Mouse (Mus musculus): Measurements from ENCODE around the gene Elovl1. TPM values are rescaled to one million over a fixed set of nuclear protein-coding genes. Genes with fewer than 3 reads are reported as not detected.

Elovl1 gene
- polyA plus RNA-seq, 1 experiment, result 1,062 TPM

DNA sequence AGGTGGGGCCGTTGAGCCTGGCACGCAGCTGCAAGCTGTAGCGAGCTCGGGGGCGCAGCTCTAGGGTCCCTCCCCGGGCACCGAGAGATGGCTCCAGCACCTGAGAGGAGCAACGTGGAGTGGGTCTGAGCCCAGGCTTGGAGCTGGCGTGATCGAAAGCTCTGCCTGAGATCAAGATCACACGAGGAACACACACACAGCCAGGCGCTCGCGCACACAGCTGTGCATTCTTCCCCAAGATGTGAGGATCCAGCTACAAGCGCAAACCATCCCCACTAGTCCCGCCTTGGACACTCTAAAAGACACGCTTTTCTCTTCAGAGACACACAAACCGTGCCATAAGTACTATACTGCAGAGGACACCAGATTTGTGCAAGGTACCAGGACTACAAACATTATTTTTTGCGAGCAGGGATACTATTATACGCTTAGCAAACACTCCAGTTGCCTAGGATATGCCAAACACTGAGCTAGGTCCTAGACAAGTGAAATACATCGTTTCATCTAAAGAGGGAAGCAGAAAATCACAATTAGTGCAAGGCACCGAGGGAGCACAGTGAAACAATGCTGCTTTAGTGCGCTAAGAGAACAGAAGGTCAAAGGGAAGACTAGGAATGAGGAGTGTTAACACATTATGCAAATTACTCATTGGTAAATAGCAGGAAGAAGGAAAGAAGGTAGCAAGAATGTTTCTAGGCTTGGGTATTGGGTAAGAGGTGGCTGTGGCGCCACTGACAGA lies 18.7 kb downstream of the Elovl1 start:
- no peak for TF ChIP-seq CTCF (IDR thresholded peaks at IDR 0.05; ENCODE audit: insufficient read depth, low read length)
- TF ChIP-seq POLR2A (IDR thresholded peaks at IDR 0.05; ENCODE audit: borderline replicate concordance, extremely low read depth, low read depth, low read length), result no peak
- H3K4me3 ChIP-seq (replicated peaks; ENCODE audit: extremely low read depth, low read depth, low read length), result peak overlapping the region; percentile 36
- H3K4me1 ChIP-seq (ENCODE audit: control insufficient read depth, insufficient read depth, low read length), result no peaks in the 10 kb centered on the region
- DNase-seq, result no peak
- 40% methylated on average over 24 of the region's 24 CpGs for WGBS

DNA sequence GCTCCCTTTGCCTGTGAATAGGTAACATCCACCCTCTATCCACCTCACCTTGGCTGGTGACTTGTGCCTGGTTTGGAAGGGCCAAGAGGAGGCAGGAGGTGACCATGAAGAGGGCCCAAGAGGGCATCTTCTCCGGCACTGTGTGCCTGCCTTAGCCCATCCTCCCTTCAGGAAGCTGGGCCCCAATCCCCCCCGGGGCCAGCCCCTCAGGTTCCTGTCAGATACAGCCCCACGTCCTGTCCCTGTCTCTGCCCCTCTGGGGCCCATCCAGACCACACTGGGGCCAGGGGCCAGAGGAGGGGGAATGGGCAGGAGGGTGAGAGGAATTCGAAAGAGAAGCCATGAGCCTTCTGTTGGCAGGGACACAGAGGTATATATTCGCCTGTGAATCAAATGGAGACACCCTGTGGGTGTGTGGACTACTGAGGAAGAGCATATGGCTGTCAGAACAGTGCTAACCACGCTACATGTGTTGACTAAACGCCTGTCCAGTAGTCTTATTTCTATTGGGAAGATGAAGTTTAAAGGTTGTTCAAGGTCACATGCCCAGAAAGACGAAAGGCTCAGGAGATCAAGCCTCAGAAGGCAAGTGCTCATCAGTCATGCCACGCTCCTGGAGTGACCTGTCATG lies 29.6 kb downstream of the Elovl1 start, which contains the start of gene Mpl:
TSS of gene Mpl (minus strand) at position 169 of the 631 bp plus-strand sequence.
- DNase-seq, result no peak
- H3K4me1 ChIP-seq (ENCODE audit: control insufficient read depth, insufficient read depth, low read length), result no peaks in the 10 kb centered on the region
- H3K4me3 ChIP-seq (replicated peaks; ENCODE audit: extremely low read depth, low read depth, low read length), result no peak within 1 kb of the TSS
- WGBS, result 62% methylated on average over 9 of the region's 9 CpGs
- TF ChIP-seq POLR2A (IDR thresholded peaks at IDR 0.05; ENCODE audit: borderline replicate concordance, extremely low read depth, low read depth, low read length) (no peak), CTCF (IDR thresholded peaks at IDR 0.05; ENCODE audit: insufficient read depth, low read length) (no peak)

DNA sequence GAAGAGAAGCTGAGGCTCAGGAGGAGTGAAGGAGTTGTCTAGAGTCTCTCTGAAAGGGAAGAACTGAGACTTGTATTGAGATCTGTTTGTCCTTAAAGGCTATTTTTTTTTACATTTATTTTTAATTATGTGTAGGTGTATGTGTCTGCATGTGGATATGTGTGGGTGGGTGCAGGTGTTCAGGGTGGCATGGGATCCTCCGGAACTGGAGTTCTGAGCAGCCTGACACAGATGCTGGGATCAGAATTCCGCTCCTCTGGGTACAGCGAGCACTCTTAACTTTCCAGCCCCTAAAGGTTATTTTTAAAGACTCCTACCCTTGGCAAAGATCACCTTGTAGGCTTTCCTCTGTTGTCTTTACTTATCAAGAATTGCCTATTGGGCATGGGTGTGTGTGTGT lies 37.1 kb downstream of the Elovl1 start:
- WGBS, result 91% methylated on average over 3 of the region's 3 CpGs
- H3K4me1 ChIP-seq (ENCODE audit: control insufficient read depth, insufficient read depth, low read length), result no peaks in the 10 kb centered on the region

DNA sequence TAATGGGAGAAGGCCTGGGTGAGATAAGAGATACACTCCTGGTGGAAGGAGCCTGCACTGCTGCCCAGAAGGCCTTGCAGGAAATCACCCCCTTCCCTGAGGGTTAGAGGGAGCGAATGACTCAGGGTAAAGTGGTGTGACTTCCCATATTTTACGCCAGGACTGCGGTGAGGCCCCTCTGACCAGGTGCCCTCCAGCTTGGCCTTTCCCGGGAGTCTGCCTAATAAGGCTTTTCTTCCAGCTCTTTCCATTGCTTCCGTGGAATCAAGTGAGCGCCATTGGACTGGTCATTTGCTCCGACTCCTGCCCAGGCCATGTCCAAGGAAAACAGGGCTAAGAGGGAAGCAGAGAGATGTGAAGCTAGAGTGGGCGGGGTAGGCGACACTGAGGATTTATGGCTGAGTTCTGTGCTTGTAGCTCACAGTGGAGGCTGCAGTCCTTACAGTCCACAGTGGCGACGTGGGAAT lies 37.8 kb downstream of the Elovl1 start:
- DNase-seq, result no peak
- H3K4me1 ChIP-seq (ENCODE audit: control insufficient read depth, insufficient read depth, low read length), result no peaks in the 10 kb centered on the region
- H3K4me3 ChIP-seq (replicated peaks; ENCODE audit: extremely low read depth, low read depth, low read length), result no peak overlapping the region
- WGBS, result 40% methylated on average over 11 of the region's 11 CpGs
- no peak for TF ChIP-seq POLR2A (IDR thresholded peaks at IDR 0.05; ENCODE audit: borderline replicate concordance, extremely low read depth, low read depth, low read length)
- TF ChIP-seq CTCF (IDR thresholded peaks at IDR 0.05; ENCODE audit: insufficient read depth, low read length), result no peak

More for the DNA sequence above, 37.1 kb downstream of the Elovl1 start:
- no peak for DNase-seq
- no peak for TF ChIP-seq CTCF (IDR thresholded peaks at IDR 0.05; ENCODE audit: insufficient read depth, low read length)
- TF ChIP-seq POLR2A (IDR thresholded peaks at IDR 0.05; ENCODE audit: borderline replicate concordance, extremely low read depth, low read depth, low read length), result no peak
- H3K4me3 ChIP-seq (replicated peaks; ENCODE audit: extremely low read depth, low read depth, low read length), result no peak overlapping the region

DNA sequence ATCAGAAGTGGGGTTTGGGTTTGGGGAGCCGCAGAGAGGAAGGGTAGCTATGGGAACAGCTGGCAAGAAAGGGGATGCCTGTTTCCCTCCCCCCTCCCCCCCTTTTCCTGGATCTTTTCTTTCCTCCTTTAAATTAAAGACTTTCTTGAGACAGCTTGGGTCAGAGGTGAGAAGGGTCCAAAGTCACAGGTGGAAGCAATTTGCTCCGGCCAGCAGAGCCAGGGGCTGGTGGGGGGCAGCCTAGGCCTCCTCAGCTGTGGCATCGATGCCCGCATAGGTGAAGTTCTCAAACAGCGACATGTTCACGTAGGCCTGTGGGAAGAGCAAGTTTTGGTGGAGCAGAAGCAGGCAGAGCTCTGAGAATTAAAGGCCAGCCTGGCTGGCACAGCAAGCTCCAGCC lies 43.4 kb downstream of the Elovl1 start:
- Histone ChIP-seq H3K4me1 (ENCODE audit: control insufficient read depth, insufficient read depth, low read length) (peaks cover 4% of the 10 kb centered on the region; the same call in 1 of the 2 replicates), H3K4me3 (replicated peaks; ENCODE audit: extremely low read depth, low read depth, low read length) (no peak overlapping the region)
- 77% methylated on average over 6 of the region's 6 CpGs for WGBS
- no peak for TF ChIP-seq CTCF (IDR thresholded peaks at IDR 0.05; ENCODE audit: insufficient read depth, low read length)
- TF ChIP-seq POLR2A (IDR thresholded peaks at IDR 0.05; ENCODE audit: borderline replicate concordance, extremely low read depth, low read depth, low read length), result no peak
- DNase-seq, result no peak

DNA sequence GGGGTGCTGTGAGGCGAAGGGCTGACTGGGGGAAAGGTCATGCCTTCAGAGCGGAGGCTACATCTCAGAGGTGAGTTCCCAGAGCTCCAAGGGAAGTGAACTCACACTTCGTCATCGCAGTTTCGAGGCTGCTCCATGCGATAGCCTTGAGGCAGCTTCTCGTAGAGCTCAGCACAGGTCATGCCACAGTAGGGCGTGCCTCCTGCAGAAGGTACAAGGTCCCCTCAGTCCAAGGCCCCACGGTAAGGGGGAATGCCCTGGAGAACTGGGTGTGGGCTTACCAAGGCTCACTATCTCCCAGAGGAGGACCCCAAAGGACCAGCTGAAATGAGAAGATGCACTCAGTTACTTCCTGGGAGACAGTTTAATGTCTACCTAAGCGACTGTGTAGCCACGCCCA lies 44.8 kb downstream of the Elovl1 start:
- peaks cover 4% of the 10 kb centered on the region; the same call in 1 of the 2 replicates for H3K4me1 ChIP-seq (ENCODE audit: control insufficient read depth, insufficient read depth, low read length)
- no peak overlapping the region for H3K4me3 ChIP-seq (replicated peaks; ENCODE audit: extremely low read depth, low read depth, low read length)
- DNase-seq, result no peak
- no peak for TF ChIP-seq CTCF (IDR thresholded peaks at IDR 0.05; ENCODE audit: insufficient read depth, low read length)
- TF ChIP-seq POLR2A (IDR thresholded peaks at IDR 0.05; ENCODE audit: borderline replicate concordance, extremely low read depth, low read depth, low read length), result no peak
- 90% methylated on average over 11 of the region's 11 CpGs for WGBS

DNA sequence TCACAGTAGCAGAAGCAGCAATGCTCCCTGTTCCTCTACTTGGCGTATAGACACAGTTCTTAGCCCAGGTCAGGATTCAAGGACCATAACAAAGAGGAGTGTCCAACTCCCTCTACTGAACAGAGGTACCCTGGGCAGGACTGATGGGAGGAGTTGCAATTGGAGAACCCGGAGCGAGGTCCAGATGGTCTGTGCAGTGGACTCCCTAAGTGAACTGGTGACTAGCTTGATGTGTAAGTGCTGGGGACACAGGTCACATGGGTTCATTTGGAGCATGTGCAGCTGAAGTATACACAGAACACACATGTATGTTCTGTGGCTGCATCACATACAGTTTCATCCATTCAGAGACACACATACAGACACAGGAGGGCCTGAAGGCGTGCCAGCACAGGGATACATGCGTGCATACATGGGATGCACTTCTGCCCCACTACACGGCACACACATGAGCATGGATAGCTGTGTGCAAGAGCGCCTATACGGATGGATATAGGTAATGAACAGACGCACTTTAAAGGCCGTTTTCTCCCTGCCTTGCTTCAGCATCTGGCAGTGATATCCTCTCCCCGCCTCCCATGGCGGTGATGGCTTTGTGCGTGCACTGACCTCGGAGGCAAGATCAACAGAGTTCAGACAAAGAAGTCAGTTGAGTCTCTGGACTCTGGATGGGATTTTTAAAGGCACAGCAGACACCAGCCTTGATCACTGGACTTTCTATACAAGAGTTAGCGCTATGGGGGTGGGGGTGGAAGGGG lies 49.1 kb downstream of the Elovl1 start:
- Histone ChIP-seq H3K4me1 (ENCODE audit: control insufficient read depth, insufficient read depth, low read length) (no peaks in the 10 kb centered on the region), H3K4me3 (replicated peaks; ENCODE audit: extremely low read depth, low read depth, low read length) (no peak overlapping the region)
- 67% methylated on average over 15 of the region's 15 CpGs for WGBS
- TF ChIP-seq CTCF (IDR thresholded peaks at IDR 0.05; ENCODE audit: insufficient read depth, low read length), result no peak
- no peak for TF ChIP-seq POLR2A (IDR thresholded peaks at IDR 0.05; ENCODE audit: borderline replicate concordance, extremely low read depth, low read depth, low read length)
- DNase-seq, result no peak

Other genes starting within 250 kb of the Elovl1 start
- 25.6 and 36.0 TPM in 2 replicates for gene Kdm4a, start 248.1 kb upstream of the Elovl1 start, polyA plus RNA-seq (2012; rRNA removed)
- 245 and 250 TPM in 2 replicates for gene Ptprf, start 136.7 kb upstream of the Elovl1 start, polyA plus RNA-seq (2012; rRNA removed)
- gene Szt2, start 18.8 kb upstream of the Elovl1 start, polyA plus RNA-seq (2012; rRNA removed), result 48.5 and 54.4 TPM in 2 replicates
- 20.8 and 38.4 TPM in 2 replicates for gene Med8, start 18.8 kb upstream of the Elovl1 start, polyA plus RNA-seq (2012; rRNA removed)
- 6.1 and 10.1 TPM in 2 replicates for gene Cdc20, start 9.3 kb downstream of the Elovl1 start, polyA plus RNA-seq (2012; rRNA removed)
- gene Mpl, start 29.4 kb downstream of the Elovl1 start, polyA plus RNA-seq (2012; rRNA removed), result 1.1 and 1.8 TPM in 2 replicates
- 245 and 308 TPM in 2 replicates for gene Tie1, start 62.0 kb downstream of the Elovl1 start, polyA plus RNA-seq (2012; rRNA removed)
- gene 2610528J11Rik, start 98.9 kb downstream of the Elovl1 start, polyA plus RNA-seq (2012; rRNA removed), result 17.0 and 17.7 TPM in 2 replicates
- 32.4 and 47.5 TPM in 2 replicates for gene Tmem125, start 116.0 kb downstream of the Elovl1 start, polyA plus RNA-seq (2012; rRNA removed)
- 1.3 and 2.5 TPM in 2 replicates for gene Cfap57, start 192.7 kb downstream of the Elovl1 start, polyA plus RNA-seq (2012; rRNA removed)
- 19.7 and 21.6 TPM in 2 replicates for gene Ebna1bp2, start 192.7 kb downstream of the Elovl1 start, polyA plus RNA-seq (2012; rRNA removed)
- not detected in 2 replicates for gene Olfr62, start 230.9 kb downstream of the Elovl1 start, polyA plus RNA-seq (2012; rRNA removed)